Mouse (Mus musculus) lung, postnatal 0 days (tissue): ENCODE measurements around the gene Dpf1. TPM values are rescaled to one million over a fixed set of nuclear protein-coding genes. Genes with fewer than 3 reads are reported as not detected.

Source experiments
- ATAC-seq: fragments of 200-750 bp; cut with Nextera tagmentation; 2 replicates; pipeline ENCODE4 v1.8.0; 2017; ENCODE audit warnings: moderate library complexity
- DNase-seq: peaks from one replicate; pipeline ENCODE4 v3.0.0-alpha.2; 2016; ENCODE audit warnings: low spot score
- H3K27ac ChIP-seq: fragments of 300-500 bp; sonication (generic); 2 replicates; pipeline ENCODE4 v1.5.1; 2014; ENCODE audit warnings: antibody characterized with exemption, mild to moderate bottlenecking, low read length, mixed read lengths
- H3K27me3 ChIP-seq: fragments of 300-500 bp; sonication (generic); replicated peaks from 2 replicates; pipeline ENCODE4 v1.6.1; 2014; ENCODE audit warnings: low read length, mixed read lengths; ENCODE audit not compliant: insufficient read depth
- H3K36me3 ChIP-seq: fragments of 300-500 bp; sonication (generic); 2 replicates; pipeline ENCODE4 v1.6.1; 2014; ENCODE audit warnings: low read length, mixed read lengths; ENCODE audit not compliant: insufficient read depth
- H3K4me1 ChIP-seq: fragments of 300-500 bp; sonication (generic); 2 replicates; pipeline ENCODE4 v1.6.1; 2014; ENCODE audit warnings: antibody characterized with exemption, low read depth, low read length, mixed read lengths; ENCODE audit not compliant: insufficient read depth
- H3K4me2 ChIP-seq: fragments of 300-500 bp; sonication (generic); replicated peaks from 2 replicates; pipeline ENCODE4 v1.6.1; 2014; ENCODE audit warnings: low read depth, mild to moderate bottlenecking, low read length, moderate library complexity, mixed read lengths
- H3K4me3 ChIP-seq: fragments of 300-500 bp; sonication (generic); 2 replicates; pipeline ENCODE4 v1.5.1; 2014; ENCODE audit warnings: low read depth, low read length
- H3K9ac ChIP-seq: fragments of 300-500 bp; sonication (generic); replicated peaks from 2 replicates; pipeline ENCODE4 v1.6.1; 2014; ENCODE audit warnings: low read depth, mild to moderate bottlenecking
- H3K9me3 ChIP-seq: fragments of 300-500 bp; sonication (generic); 2 replicates; pipeline ENCODE4 v1.6.1; 2016; ENCODE audit warnings: low read length, mixed read lengths
- CTCF ChIP-seq: IDR thresholded peaks from 2 replicates; pipeline ENCODE4 v1.5.1; 2016; ENCODE audit warnings: antibody characterized with exemption, mild to moderate bottlenecking
- EP300 ChIP-seq: IDR thresholded peaks from 2 replicates; pipeline ENCODE4 v1.6.1; 2016; ENCODE audit warnings: antibody characterized with exemption, mild to moderate bottlenecking, control low read depth
- WGBS: fragments of 180-500 bp; shearing (Covaris S2); extraction: QIAGEN DNeasy Blood & Tissue Kit; methylation state at CpG from one replicate; pipeline ENCODE4 v1.1.7; 2014; 5-methylcytosine and 5-hydroxymethylcytosine counted together
- polyA plus RNA-seq: library from polyadenylated mRNA; unstranded; fragments of >200 nt; fragmentation: Nextera tagmentation; extraction: Ambion mirVana; gene quantifications from 2 replicates; pipeline ENCODE4 v1.2.1, GENCODE M21; 2015

Dpf1 gene
- polyA plus RNA-seq, 1 experiment from 2014 or later = 2.0 TPM

- 81% methylated on average over 9 of the region's 9 CpGs for WGBS
These were observed 33.1 kb downstream of the Dpf1 start for GRCm38 (mm10) chr7:29336795-29337319.

GRCm38 (mm10) chr7:29337766-29338165 lies 34.0 kb downstream of the Dpf1 start:
- Histone ChIP-seq H3K9ac (no peak overlapping the region), H3K9me3 (no peaks in the 10 kb centered on the region), H3K4me1 (no peaks in the 10 kb centered on the region), H3K27me3 (no peaks in the 10 kb centered on the region), H3K4me3 (no peak overlapping the region), H3K4me2 (no peak overlapping the region), H3K27ac (no peak overlapping the region), H3K36me3 (no peaks in the 10 kb centered on the region)
- WGBS = 82% methylated on average over 2 of the region's 2 CpGs
- no peak for DNase-seq
- TF ChIP-seq CTCF (no peak), EP300 (no peak)
- ATAC-seq = no peak

More at GRCm38 (mm10) chr7:29336795-29337319, 33.1 kb downstream of the Dpf1 start:
- H3K36me3 ChIP-seq = no peaks in the 10 kb centered on the region
- H3K27me3 ChIP-seq = no peaks in the 10 kb centered on the region
- no peak overlapping the region for H3K4me2 ChIP-seq
- H3K9ac ChIP-seq = no peak overlapping the region
- no peak for ATAC-seq
- H3K4me3 ChIP-seq = no peak overlapping the region
- H3K27ac ChIP-seq = no peak overlapping the region
- H3K4me1 ChIP-seq = no peaks in the 10 kb centered on the region
- H3K9me3 ChIP-seq = no peaks in the 10 kb centered on the region
- TF ChIP-seq EP300 = no peak
- TF ChIP-seq CTCF = peak; percentile 44
- no peak for DNase-seq

- DNase-seq (no peak), ATAC-seq (no peak)
- Histone ChIP-seq H3K27ac (no peak overlapping the region), H3K4me1 (no peaks in the 10 kb centered on the region), H3K36me3 (no peaks in the 10 kb centered on the region), H3K9ac (no peak overlapping the region), H3K27me3 (no peaks in the 10 kb centered on the region), H3K4me3 (no peak overlapping the region), H3K4me2 (no peak overlapping the region), H3K9me3 (no peaks in the 10 kb centered on the region)
- WGBS = 81% methylated on average over 9 of the region's 9 CpGs
- TF ChIP-seq EP300 (no peak), CTCF (no peak)
These were observed 34.7 kb downstream of the Dpf1 start for GRCm38 (mm10) chr7:29338351-29338919.

- no peak overlapping the region for H3K9ac ChIP-seq
- H3K9me3 ChIP-seq = no peaks in the 10 kb centered on the region
- no peak overlapping the region for H3K4me2 ChIP-seq
- no peak for ATAC-seq
- TF ChIP-seq CTCF (no peak), EP300 (no peak)
- no peaks in the 10 kb centered on the region for H3K4me1 ChIP-seq
- H3K27ac ChIP-seq = no peak overlapping the region
- H3K4me3 ChIP-seq = no peak overlapping the region
- DNase-seq = no peak
- 57% methylated on average over 14 of the region's 14 CpGs for WGBS
- H3K27me3 ChIP-seq = no peaks in the 10 kb centered on the region
- H3K36me3 ChIP-seq = no peaks in the 10 kb centered on the region
These were observed 35.4 kb downstream of the Dpf1 start for GRCm38 (mm10) chr7:29338984-29339679.

- H3K9ac ChIP-seq = no peak overlapping the region
- H3K4me2 ChIP-seq = no peak overlapping the region
- TF ChIP-seq EP300 (no peak), CTCF (no peak)
- WGBS = 87% methylated on average over 9 of the region's 9 CpGs
- no peaks in the 10 kb centered on the region for H3K9me3 ChIP-seq
- no peaks in the 10 kb centered on the region for H3K36me3 ChIP-seq
- no peak for DNase-seq
- H3K4me3 ChIP-seq = no peak overlapping the region
- H3K27me3 ChIP-seq = no peaks in the 10 kb centered on the region
- ATAC-seq = no peak
- no peak overlapping the region for H3K27ac ChIP-seq
- H3K4me1 ChIP-seq = no peaks in the 10 kb centered on the region
These were observed 36.5 kb downstream of the Dpf1 start for GRCm38 (mm10) chr7:29340247-29340646.

GRCm38 (mm10) chr7:29340838-29341237 lies 37.1 kb downstream of the Dpf1 start:
- ATAC-seq (no peak), DNase-seq (no peak)
- 88% methylated on average over 8 of the region's 8 CpGs for WGBS
- Histone ChIP-seq H3K27me3 (no peaks in the 10 kb centered on the region), H3K4me1 (no peaks in the 10 kb centered on the region), H3K9me3 (no peaks in the 10 kb centered on the region), H3K27ac (no peak overlapping the region), H3K36me3 (no peaks in the 10 kb centered on the region), H3K4me3 (no peak overlapping the region), H3K9ac (no peak overlapping the region), H3K4me2 (no peak overlapping the region)
- TF ChIP-seq EP300 = no peak
- TF ChIP-seq CTCF = no peak
